8 mouse cellular contexts compared by ENCODE assay signal in the genomic region with DNA sequence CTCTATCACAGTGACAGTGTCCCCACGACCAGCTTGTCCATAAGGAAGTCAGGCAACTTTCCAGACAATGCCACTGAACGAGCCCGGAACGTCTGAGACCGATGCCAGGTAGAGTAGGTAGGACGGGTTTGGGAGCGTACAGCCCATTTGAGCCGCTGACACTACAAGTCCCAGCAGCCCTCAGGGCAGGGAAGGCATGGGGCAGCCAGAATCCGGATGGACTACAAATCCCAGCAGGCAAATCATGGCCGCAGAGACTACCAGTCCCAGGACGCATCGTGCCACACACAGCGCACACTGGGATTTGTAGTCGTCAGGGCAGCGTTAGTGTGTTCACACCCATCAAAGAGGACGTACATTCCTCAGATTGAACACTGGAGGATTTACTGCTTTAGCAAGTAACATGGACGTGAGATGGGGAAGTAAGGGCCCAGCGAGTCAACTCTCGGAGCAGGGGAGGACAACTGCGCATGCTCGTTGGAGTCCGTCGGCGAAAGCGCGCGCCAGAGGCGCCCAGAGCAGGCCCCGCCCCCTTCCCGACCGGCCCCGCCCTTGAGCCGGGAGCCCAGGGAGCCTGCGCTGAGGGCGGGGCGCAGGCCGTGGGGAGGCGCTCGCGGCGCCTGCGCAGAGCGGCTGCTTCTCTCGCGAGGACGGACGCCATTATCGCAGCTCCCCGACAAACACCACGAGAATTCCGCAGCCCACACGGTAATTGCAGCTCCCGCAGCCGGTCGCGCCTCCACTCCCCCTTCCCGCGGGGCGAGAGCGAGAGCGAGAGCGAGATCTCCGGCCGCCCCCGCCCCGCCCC. TPM values are rescaled to one million over a fixed set of nuclear protein-coding genes. Genes with fewer than 3 reads are reported as not detected.
DNase-seq lines count a peak whose midpoint lies in the region; ATAC-seq and TF ChIP-seq lines count a peak whose summit lies in the region.

No protein-coding gene starts in this region.

- H3K4me2 ChIP-seq in CH12.LX (ENCODE audit: insufficient read depth, low read depth, poor library complexity, severe bottlenecking) = peak overlapping the region; percentile 69
- peak overlapping the region; percentile 84 for H3K4me2 ChIP-seq in forebrain, embryonic 11.5 days (ENCODE audit: low read depth, low read length, severe bottlenecking)
- H3K4me2 ChIP-seq in heart, embryonic 16.5 days (ENCODE audit: low read depth, low read length) = peak overlapping the region; percentile 94
- peak overlapping the region; percentile 94 for H3K4me2 ChIP-seq in liver, embryonic 15.5 days
- H3K4me2 ChIP-seq in neural tube, embryonic 12.5 days (replicated peaks) = peak overlapping the region; percentile 92

- peaks cover 21 to 48% of the 10 kb centered on the region in 2 experiments for H3K4me1 ChIP-seq in CH12.LX (ENCODE audit: control insufficient read depth in 1 of 2, insufficient read depth in 2 of 2)
- peaks cover 19% of the 10 kb centered on the region for H3K4me1 ChIP-seq in forebrain, embryonic 11.5 days (replicated peaks; ENCODE audit: control insufficient read depth, insufficient read depth, low read length)
- peaks cover 43% of the 10 kb centered on the region for H3K4me1 ChIP-seq in heart, embryonic 16.5 days (ENCODE audit: control insufficient read depth, insufficient read depth, low read length)
- peaks cover 80% of the 10 kb centered on the region for H3K4me1 ChIP-seq in liver, embryonic 15.5 days (replicated peaks)
- peaks cover 43% of the 10 kb centered on the region for H3K4me1 ChIP-seq in neural tube, embryonic 12.5 days

- H3K79me2 ChIP-seq in CH12.LX (replicated peaks; ENCODE audit: control insufficient read depth, extremely low read depth, insufficient read depth, poor library complexity, severe bottlenecking) = peaks cover 40% of the 10 kb centered on the region

- in situ Hi-C loops in CH12.LX (cut with MboI; ENCODE audit: low pct_ligation_motif_present, low pct_unique_long_range_greater_than_20kb, low sequenced_read_pairs) = loop anchor here (10.0 kb wide), 1 partner anchor 365 kb away; no protein-coding TSS in a partner anchor

- peak; percentile 93 for ATAC-seq in forebrain, embryonic 11.5 days (replicated peaks; ENCODE audit: low FRiP score)
- ATAC-seq in heart, embryonic 16.5 days (replicated peaks; ENCODE audit: extremely low read depth, insufficient read depth, low FRiP score) = peak; percentile 94
- peak; percentile 93 for ATAC-seq in liver, embryonic 15.5 days (ENCODE audit: insufficient read depth)
- peak; percentile 94 for ATAC-seq in neural tube, embryonic 12.5 days (ENCODE audit: low FRiP score, low read depth)

- H3K9me3 ChIP-seq in CH12.LX (replicated peaks; ENCODE audit: low read length) = no peaks in the 10 kb centered on the region
- no peaks in the 10 kb centered on the region for H3K9me3 ChIP-seq in forebrain, embryonic 11.5 days (ENCODE audit: control insufficient read depth, low read length)
- H3K9me3 ChIP-seq in heart, embryonic 16.5 days (replicated peaks; ENCODE audit: control insufficient read depth, low read length) = no peaks in the 10 kb centered on the region
- no peaks in the 10 kb centered on the region for H3K9me3 ChIP-seq in liver, embryonic 15.5 days (replicated peaks)
- H3K9me3 ChIP-seq in neural tube, embryonic 12.5 days = no peaks in the 10 kb centered on the region

- TF ChIP-seq RAD21 in CH12.LX (IDR thresholded peaks at IDR 0.05; ENCODE audit: low read depth, low read length) = no peak

- H3K27ac ChIP-seq in CH12.LX (ENCODE audit: insufficient read depth, low read depth) = peak overlapping the region; percentile 93
- peak overlapping the region; percentile 78 for H3K27ac ChIP-seq in forebrain, embryonic 11.5 days (ENCODE audit: low read depth, low read length)
- peak overlapping the region; percentile 97 for H3K27ac ChIP-seq in heart, embryonic 16.5 days (ENCODE audit: low read length)
- peak overlapping the region; percentile 98 for H3K27ac ChIP-seq in liver, embryonic 15.5 days (replicated peaks)
- H3K27ac ChIP-seq in neural tube, embryonic 12.5 days = peak overlapping the region; percentile 88

- TF ChIP-seq EP300 in CH12.LX (IDR thresholded peaks at IDR 0.05; ENCODE audit: low read length) = no peak

- under 1% methylated on average over 57 of the region's 66 CpGs for WGBS in forebrain, embryonic 11.5 days
- under 1% methylated on average over 60 of the region's 66 CpGs for WGBS in heart, embryonic 16.5 days
- under 1% methylated on average over 65 of the region's 66 CpGs for WGBS in liver, embryonic 15.5 days (ENCODE audit: insufficient replicate concordance)
- under 1% methylated on average over 62 of the region's 66 CpGs for WGBS in neural tube, embryonic 12.5 days

- peak overlapping the region; percentile 49 to 99 (median 97) for H3K4me3 ChIP-seq in CH12.LX (replicated peaks in 1 of 3; ENCODE audit: low read depth in 2 of 3, low read length in 2 of 3, poor library complexity in 1 of 3)
- peak overlapping the region; percentile 97 for H3K4me3 ChIP-seq in forebrain, embryonic 11.5 days (ENCODE audit: low read depth, low read length)
- H3K4me3 ChIP-seq in heart, embryonic 16.5 days (ENCODE audit: low read length) = peak overlapping the region; percentile 88
- H3K4me3 ChIP-seq in liver, embryonic 15.5 days (replicated peaks) = peak overlapping the region; percentile 93
- peak overlapping the region; percentile 96 for H3K4me3 ChIP-seq in neural tube, embryonic 12.5 days

- peak; percentile 65; the same call in 1 of the 2 replicates for TF ChIP-seq POLR2A in CH12.LX (IDR thresholded peaks at IDR 0.05; ENCODE audit: low read depth, low read length)

- H3K9ac ChIP-seq in CH12.LX (ENCODE audit: insufficient read depth, low read depth) = peak overlapping the region; percentile 100
- peak overlapping the region; percentile 97 for H3K9ac ChIP-seq in forebrain, embryonic 11.5 days (ENCODE audit: low read length)
- peak overlapping the region; percentile 95 for H3K9ac ChIP-seq in heart, embryonic 16.5 days (ENCODE audit: low read length)
- H3K9ac ChIP-seq in liver, embryonic 15.5 days = peak overlapping the region; percentile 98
- peak overlapping the region; percentile 99 for H3K9ac ChIP-seq in neural tube, embryonic 12.5 days

- H3K27me3 ChIP-seq in CH12.LX (replicated peaks) = peaks cover 8% of the 10 kb centered on the region
- H3K27me3 ChIP-seq in forebrain, embryonic 11.5 days (ENCODE audit: control insufficient read depth, insufficient read depth, low read length) = no peaks in the 10 kb centered on the region
- H3K27me3 ChIP-seq in heart, embryonic 16.5 days (ENCODE audit: control insufficient read depth, insufficient read depth, low read length) = no peaks in the 10 kb centered on the region
- H3K27me3 ChIP-seq in liver, embryonic 15.5 days = no peaks in the 10 kb centered on the region
- no peaks in the 10 kb centered on the region for H3K27me3 ChIP-seq in neural tube, embryonic 12.5 days (replicated peaks)

- peaks cover 18 to 29% of the 10 kb centered on the region in 2 experiments for H3K36me3 ChIP-seq in CH12.LX (replicated peaks in 1 of 2; ENCODE audit: control insufficient read depth in 1 of 2, insufficient read depth in 1 of 2, low read length in 1 of 2)
- H3K36me3 ChIP-seq in forebrain, embryonic 11.5 days (ENCODE audit: control insufficient read depth, insufficient read depth, low read length) = no peaks in the 10 kb centered on the region; the same call in 1 of the 2 replicates
- H3K36me3 ChIP-seq in heart, embryonic 16.5 days (ENCODE audit: control insufficient read depth, insufficient read depth) = peaks cover 4% of the 10 kb centered on the region; the same call in 1 of the 2 replicates
- H3K36me3 ChIP-seq in liver, embryonic 15.5 days (replicated peaks) = peaks cover 26% of the 10 kb centered on the region
- H3K36me3 ChIP-seq in neural tube, embryonic 12.5 days = peaks cover 14% of the 10 kb centered on the region; the same call in 1 of the 2 replicates

- TF ChIP-seq CTCF in CH12.LX (conservative IDR thresholded peaks at IDR 0.05 in 1 of 2, IDR thresholded peaks at IDR 0.05 in 1 of 2; ENCODE audit: low read depth in 2 of 2, low read length in 2 of 2) = no peak

- peak; percentile 98 for DNase-seq in CH12.LX (ENCODE audit: extremely low read depth)
- peak; percentile 94 for DNase-seq in c-Kit-positive CD71-positive TER-119-negative erythroid progenitor cells, embryonic 14.5 days (ENCODE audit: low read depth)
- DNase-seq in forebrain, embryonic 11.5 days (ENCODE audit: low spot score) = peak; percentile 99
- DNase-seq in kidney, postnatal 36 days = peak; percentile 99
- DNase-seq in telencephalon, adult 2 months (ENCODE audit: low read depth, low spot score) = peak; percentile 99

- dilution Hi-C loops in CH12.LX (cut with MboI; ENCODE audit: extremely low pct_ligation_motif_present, extremely low pct_unique_long_range_greater_than_20kb, low sequenced_read_pairs) = no loop called here

TF ChIP-seq in CH12.LX, 34 proteins besides CTCF, POLR2A, EP300 and RAD21 (continues in another document):
- TF ChIP-seq ELF1 (IDR thresholded peaks at IDR 0.05; ENCODE audit: low read depth, low read length) = peak; percentile 93

RNA-seq across cellular contexts. Expression of a gene that starts 0.6 kb away (rescaled TPM):
- total RNA-seq in CH12.LX (2012; rRNA removed) = 29.1 and 34.2 TPM in 2 replicates
- total RNA-seq in CH12.LX (2014; rRNA removed) = 20.9 and 25.7 TPM in 2 replicates
- polyA plus RNA-seq in CH12.LX (2012; ENCODE audit: insufficient read length, low read depth) = 13.2 and 14.9 TPM in 2 replicates
- 53.1 and 60.9 TPM in 2 replicates for polyA plus RNA-seq in forebrain, embryonic 11.5 days (2014; fragmentation: Nextera tagmentation; extraction: Ambion mirVana)
- 31.2 and 33.1 TPM in 2 replicates for polyA plus RNA-seq in heart, embryonic 16.5 days (2015; fragmentation: Nextera tagmentation; extraction: Ambion mirVana)
- polyA plus RNA-seq in liver, embryonic 15.5 days (2015; fragmentation: Nextera tagmentation; extraction: Ambion mirVana) = 15.2 and 20.6 TPM in 2 replicates
- polyA plus RNA-seq in neural tube, embryonic 12.5 days (2016; fragmentation: Nextera tagmentation; extraction: Ambion mirVana) = 54.9 and 55.5 TPM in 2 replicates

RNA-seq across cellular contexts. Expression of a gene that starts 5.4 kb away (rescaled TPM):
- total RNA-seq in CH12.LX (2012; rRNA removed) (3.1 and 9.7 TPM in 2 replicates), CH12.LX (2014; rRNA removed) (not detected in 2 replicates)
- polyA plus RNA-seq in CH12.LX (2012; ENCODE audit: insufficient read length, low read depth) = 0.90 and 1.6 TPM in 2 replicates
- polyA plus RNA-seq in forebrain, embryonic 11.5 days (2014; fragmentation: Nextera tagmentation; extraction: Ambion mirVana) = not detected in 2 replicates
- polyA plus RNA-seq in heart, embryonic 16.5 days (2015; fragmentation: Nextera tagmentation; extraction: Ambion mirVana) = not detected in 2 replicates
- polyA plus RNA-seq in liver, embryonic 15.5 days (2015; fragmentation: Nextera tagmentation; extraction: Ambion mirVana) = 3.2 and 4.5 TPM in 2 replicates
- 0.19 and 0.32 TPM in 2 replicates for polyA plus RNA-seq in neural tube, embryonic 12.5 days (2016; fragmentation: Nextera tagmentation; extraction: Ambion mirVana)

RNA-seq across cellular contexts. Expression of a gene that starts 42.7 kb away (rescaled TPM):
- total RNA-seq in CH12.LX (2012; rRNA removed) (156 and 207 TPM in 2 replicates), CH12.LX (2014; rRNA removed) (110 and 119 TPM in 2 replicates)
- polyA plus RNA-seq in CH12.LX (2012; ENCODE audit: insufficient read length, low read depth) = 235 and 291 TPM in 2 replicates
- polyA plus RNA-seq in forebrain, embryonic 11.5 days (2014; fragmentation: Nextera tagmentation; extraction: Ambion mirVana) = 37.1 and 43.0 TPM in 2 replicates
- 14.4 TPM in 2 replicates for polyA plus RNA-seq in heart, embryonic 16.5 days (2015; fragmentation: Nextera tagmentation; extraction: Ambion mirVana)
- 38.2 and 42.4 TPM in 2 replicates for polyA plus RNA-seq in liver, embryonic 15.5 days (2015; fragmentation: Nextera tagmentation; extraction: Ambion mirVana)
- polyA plus RNA-seq in neural tube, embryonic 12.5 days (2016; fragmentation: Nextera tagmentation; extraction: Ambion mirVana) = 32.0 and 40.8 TPM in 2 replicates

Comparison
In these comparisons a context has a peak if more than half of its experiments do, and no peak if none do; other contexts are left out.
1. Peak in every context shown above with its lines: DNase-seq, ATAC-seq, H3K4me3 ChIP-seq and H3K27ac ChIP-seq.